Mouse (Mus musculus): ENCODE results near the gene Irgm1. TPM values are rescaled to one million over a fixed set of nuclear protein-coding genes. Genes with fewer than 3 reads are reported as not detected.
A peak's percentile ranks its signal among the peaks of the same experiment; 100 is the strongest.
"Not testable (repeated sequence)": the region's sequence is repeated elsewhere in the genome, so short reads cannot be mapped to it uniquely, and the experiment has no call there.

Gene Irgm1
- 10 to 100 TPM; 17.3 to 20.1 TPM for total RNA-seq (2021)
- long read RNA-seq, experiment 1, transcript Irgm1-202 (2 exons, 2,082 nt), result major isoform, 16 of 22 reads
- long read RNA-seq, experiment 1, partial matches to known transcripts, result 0 of 22 reads
- long read RNA-seq, experiment 1, other reads (novel, unspliced or antisense), result 3 of 22 reads
- long read RNA-seq, experiment 2, transcript Irgm1-202 (2 exons, 2,082 nt), result major isoform, 11 of 14 reads
- long read RNA-seq, experiment 2, partial matches to known transcripts, result 0 of 14 reads
- long read RNA-seq, experiment 2, other reads (novel, unspliced or antisense), result 2 of 14 reads

GRCm38 (mm10) chr11:48871201-48871772 is at the start of gene Irgm1:
TSS of gene Irgm1 (minus strand) at chr11:48871683.
- peak in 1 of 2 experiments; percentile 44 for DNase-seq (ENCODE audit: low spot score in 2 of 2)

- DNase-seq (ENCODE audit: low spot score in 2 of 2), result no peak
These were observed 46.9 kb upstream of the Irgm1 start for GRCm38 (mm10) chr11:48918380-48918779.

- DNase-seq (ENCODE audit: low spot score in 2 of 2), result no peak
These were observed 42.1 kb upstream of the Irgm1 start for GRCm38 (mm10) chr11:48913611-48914010.

GRCm38 (mm10) chr11:48908459-48908858 is 37.0 kb upstream of the Irgm1 start:
- no peak for DNase-seq (ENCODE audit: low spot score in 2 of 2)

- no peak for DNase-seq (ENCODE audit: low spot score in 2 of 2)
These were observed 30.5 kb upstream of the Irgm1 start, which contains the start of gene Gm5431 for GRCm38 (mm10) chr11:48902021-48902420. TSS of gene Gm5431 (minus strand) at chr11:48902214.

- DNase-seq (ENCODE audit: low spot score in 2 of 2), result not testable (repeated sequence)
These were observed 30.1 kb upstream of the Irgm1 start for GRCm38 (mm10) chr11:48901567-48901930.

GRCm38 (mm10) chr11:48900654-48901566 is 29.4 kb upstream of the Irgm1 start:
- DNase-seq (ENCODE audit: low spot score in 2 of 2), result not testable (repeated sequence)

- no peak for DNase-seq (ENCODE audit: low spot score in 2 of 2)
These were observed 27.4 kb upstream of the Irgm1 start for GRCm38 (mm10) chr11:48898812-48899431.

- DNase-seq (ENCODE audit: low spot score in 2 of 2), result no peak
These were observed 5.2 kb upstream of the Irgm1 start for GRCm38 (mm10) chr11:48876680-48877079.

GRCm38 (mm10) chr11:48875343-48875837 is 3.9 kb upstream of the Irgm1 start:
- not testable (repeated sequence) for DNase-seq (ENCODE audit: low spot score in 2 of 2)

GRCm38 (mm10) chr11:48874465-48874864 is 3.0 kb upstream of the Irgm1 start:
- DNase-seq (ENCODE audit: low spot score in 2 of 2), result no peak

GRCm38 (mm10) chr11:48873591-48874290 is 2.3 kb upstream of the Irgm1 start:
- DNase-seq (ENCODE audit: low spot score in 2 of 2), result no peak

GRCm38 (mm10) chr11:48872695-48873300 is 1.3 kb upstream of the Irgm1 start:
- no peak for DNase-seq (ENCODE audit: low spot score in 2 of 2)

GRCm38 (mm10) chr11:48871817-48872541 is 496 bp upstream of the Irgm1 start:
- no peak for DNase-seq (ENCODE audit: low spot score in 2 of 2)

- DNase-seq (ENCODE audit: low spot score in 2 of 2), result no peak
These were observed 702 bp downstream of the Irgm1 start for GRCm38 (mm10) chr11:48870781-48871180.

- no peak for DNase-seq (ENCODE audit: low spot score in 2 of 2)
These were observed 1.9 kb downstream of the Irgm1 start for GRCm38 (mm10) chr11:48869380-48870110.

- DNase-seq (ENCODE audit: low spot score in 2 of 2), result no peak
These were observed 5.0 kb downstream of the Irgm1 start for GRCm38 (mm10) chr11:48866481-48866880.

GRCm38 (mm10) chr11:48863808-48864207 is 7.7 kb downstream of the Irgm1 start:
- no peak for DNase-seq (ENCODE audit: low spot score in 2 of 2)

Data from adrenal gland, postnatal 4 days (tissue).